Mouse (Mus musculus) c-Kit-positive CD71-positive TER-119-positive erythroid progenitor cells, embryonic 14.5 days (primary cell): ENCODE measurements around the gene Cdc42bpg.
"Not testable (repeated sequence)": the region's sequence is repeated elsewhere in the genome, so short reads cannot be mapped to it uniquely, and the experiment has no call there.

Source experiments
- DNase-seq: peaks from one replicate; pipeline ENCODE4 v3.0.0-alpha.2; 2013; ENCODE audit warnings: low spot score

The Cdc42bpg gene

GRCm38 (mm10) chr19:6276426-6277421 lies 29.5 kb upstream of the Cdc42bpg start, which contains the start of gene Ehd1:
TSS of gene Ehd1 (plus strand) at chr19:6276725.
- DNase-seq = peak; percentile 97

- DNase-seq = peak; percentile 68
Measured at GRCm38 (mm10) chr19:6277661-6278438, 28.4 kb upstream of the Cdc42bpg start.

- DNase-seq = no peak
Measured at GRCm38 (mm10) chr19:6278439-6279073, 27.7 kb upstream of the Cdc42bpg start.

- DNase-seq = no peak
Measured at GRCm38 (mm10) chr19:6279481-6280144, 26.6 kb upstream of the Cdc42bpg start.

- DNase-seq = no peak
Measured at GRCm38 (mm10) chr19:6280554-6280953, 25.7 kb upstream of the Cdc42bpg start.

- DNase-seq = no peak
Measured at GRCm38 (mm10) chr19:6281122-6282020, 24.9 kb upstream of the Cdc42bpg start.

GRCm38 (mm10) chr19:6283001-6283400 lies 23.3 kb upstream of the Cdc42bpg start:
- DNase-seq = no peak

- no peak for DNase-seq
Measured at GRCm38 (mm10) chr19:6284502-6284901, 21.8 kb upstream of the Cdc42bpg start.

- no peak for DNase-seq
Measured at GRCm38 (mm10) chr19:6285226-6285625, 21.0 kb upstream of the Cdc42bpg start.

GRCm38 (mm10) chr19:6285632-6286433 lies 20.4 kb upstream of the Cdc42bpg start:
- DNase-seq = no peak

GRCm38 (mm10) chr19:6286434-6287401 lies 19.5 kb upstream of the Cdc42bpg start:
- DNase-seq = no peak

GRCm38 (mm10) chr19:6288236-6288894 lies 17.9 kb upstream of the Cdc42bpg start:
- no peak for DNase-seq

GRCm38 (mm10) chr19:6289696-6290238 lies 16.5 kb upstream of the Cdc42bpg start:
- DNase-seq = no peak

- not testable (repeated sequence) for DNase-seq
Measured at GRCm38 (mm10) chr19:6290720-6291116, 15.5 kb upstream of the Cdc42bpg start.

GRCm38 (mm10) chr19:6291117-6291781 lies 15.0 kb upstream of the Cdc42bpg start:
- no peak for DNase-seq

GRCm38 (mm10) chr19:6292262-6292661 lies 14.0 kb upstream of the Cdc42bpg start:
- DNase-seq = no peak

GRCm38 (mm10) chr19:6294301-6294700 lies 12.0 kb upstream of the Cdc42bpg start:
- DNase-seq = no peak
